Mouse (Mus musculus): Measurements from ENCODE around the gene Ccdc86. TPM values are rescaled to one million over a fixed set of nuclear protein-coding genes. Genes with fewer than 3 reads are reported as not detected.

Ccdc86 gene
- total and polyA plus RNA-seq, 2 experiments from 2014 or later = 6.8 to 16.6 TPM

DNA sequence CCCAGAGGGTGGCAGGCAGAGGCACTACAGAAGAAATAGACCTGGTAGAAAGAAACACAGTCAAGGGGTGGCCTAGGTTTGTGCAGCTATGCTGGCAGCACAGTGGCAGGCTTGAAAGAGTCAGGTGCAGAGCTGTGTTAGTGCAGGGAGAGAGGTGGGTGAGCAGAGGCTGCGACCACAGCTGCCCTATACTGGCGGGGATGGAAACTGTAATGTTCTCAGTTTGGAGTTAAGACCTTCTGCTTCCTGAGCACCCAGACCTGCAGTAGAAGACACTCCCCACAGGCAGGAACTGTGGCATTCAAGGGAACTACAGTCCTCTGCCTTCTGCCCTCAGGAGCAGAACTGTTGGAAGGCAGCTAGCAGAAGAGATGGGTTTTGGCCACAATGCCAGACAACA is 34.2 kb downstream of the Ccdc86 start:
- no peak for TF ChIP-seq CTCF (IDR thresholded peaks at IDR 0.05; ENCODE audit: low read depth)
- ATAC-seq (no peak), DNase-seq (no peak)
- Histone ChIP-seq H3K27me3 (ENCODE audit: insufficient read depth, low read length) (no peaks in the 10 kb centered on the region), H3K9me3 (ENCODE audit: low read length) (no peaks in the 10 kb centered on the region), H3K36me3 (ENCODE audit: insufficient read depth) (no peaks in the 10 kb centered on the region), H3K4me2 (ENCODE audit: low read depth) (no peak overlapping the region), H3K4me3 (ENCODE audit: low read depth, low read length) (no peak overlapping the region), H3K4me1 (ENCODE audit: insufficient read depth) (no peaks in the 10 kb centered on the region), H3K9ac (no peak overlapping the region), H3K27ac (ENCODE audit: low read depth, low read length) (no peak overlapping the region)
- 79% methylated on average over 2 of the region's 2 CpGs for WGBS

GRCm38 (mm10) chr19:10914291-10914690 is 34.8 kb downstream of the Ccdc86 start:
- no peak for DNase-seq
- TF ChIP-seq CTCF (IDR thresholded peaks at IDR 0.05; ENCODE audit: low read depth) = no peak
- ATAC-seq = no peak
- Histone ChIP-seq H3K4me2 (ENCODE audit: low read depth) (no peak overlapping the region), H3K27me3 (ENCODE audit: insufficient read depth, low read length) (no peaks in the 10 kb centered on the region), H3K27ac (ENCODE audit: low read depth, low read length) (no peak overlapping the region), H3K36me3 (ENCODE audit: insufficient read depth) (no peaks in the 10 kb centered on the region), H3K4me3 (ENCODE audit: low read depth, low read length) (no peak overlapping the region), H3K9ac (no peak overlapping the region), H3K9me3 (ENCODE audit: low read length) (no peaks in the 10 kb centered on the region), H3K4me1 (ENCODE audit: insufficient read depth) (no peaks in the 10 kb centered on the region)
- WGBS = 79% methylated on average over 7 of the region's 7 CpGs

- WGBS = 83% methylated on average over 6 of the region's 6 CpGs
Observed at GRCm38 (mm10) chr19:10909087-10909721, 39.9 kb downstream of the Ccdc86 start.

GRCm38 (mm10) chr19:10907891-10908290 is 41.2 kb downstream of the Ccdc86 start:
- Histone ChIP-seq H3K4me3 (ENCODE audit: low read depth, low read length) (no peak overlapping the region), H3K4me2 (ENCODE audit: low read depth) (no peak overlapping the region), H3K9me3 (ENCODE audit: low read length) (no peaks in the 10 kb centered on the region), H3K36me3 (ENCODE audit: insufficient read depth) (peaks cover 39% of the 10 kb centered on the region), H3K9ac (no peak overlapping the region), H3K27ac (ENCODE audit: low read depth, low read length) (no peak overlapping the region), H3K27me3 (ENCODE audit: insufficient read depth, low read length) (no peaks in the 10 kb centered on the region), H3K4me1 (ENCODE audit: insufficient read depth) (no peaks in the 10 kb centered on the region)
- peak; percentile 81 for TF ChIP-seq CTCF (IDR thresholded peaks at IDR 0.05; ENCODE audit: low read depth)
- 61% methylated on average over 3 of the region's 3 CpGs for WGBS
- peak; percentile 66 for DNase-seq
- peak; percentile 65 for ATAC-seq

More at GRCm38 (mm10) chr19:10909087-10909721, 39.9 kb downstream of the Ccdc86 start:
- Histone ChIP-seq H3K9ac (no peak overlapping the region), H3K4me1 (ENCODE audit: insufficient read depth) (no peaks in the 10 kb centered on the region), H3K36me3 (ENCODE audit: insufficient read depth) (peaks cover 26% of the 10 kb centered on the region), H3K27ac (ENCODE audit: low read depth, low read length) (no peak overlapping the region), H3K4me3 (ENCODE audit: low read depth, low read length) (no peak overlapping the region), H3K4me2 (ENCODE audit: low read depth) (no peak overlapping the region), H3K9me3 (ENCODE audit: low read length) (no peaks in the 10 kb centered on the region), H3K27me3 (ENCODE audit: insufficient read depth, low read length) (no peaks in the 10 kb centered on the region)
- DNase-seq (no peak), ATAC-seq (no peak)
- TF ChIP-seq CTCF (IDR thresholded peaks at IDR 0.05; ENCODE audit: low read depth) = no peak

- DNase-seq (no peak), ATAC-seq (no peak)
- no peak for TF ChIP-seq CTCF (IDR thresholded peaks at IDR 0.05; ENCODE audit: low read depth)
- WGBS = 87% methylated on average over 5 of the region's 5 CpGs
- Histone ChIP-seq H3K4me1 (ENCODE audit: insufficient read depth) (no peaks in the 10 kb centered on the region), H3K36me3 (ENCODE audit: insufficient read depth) (peaks cover 60% of the 10 kb centered on the region), H3K27me3 (ENCODE audit: insufficient read depth, low read length) (no peaks in the 10 kb centered on the region), H3K4me2 (ENCODE audit: low read depth) (no peak overlapping the region), H3K4me3 (ENCODE audit: low read depth, low read length) (no peak overlapping the region), H3K9ac (no peak overlapping the region), H3K27ac (ENCODE audit: low read depth, low read length) (peak overlapping the region; percentile 29; the same call in 1 of the 2 replicates), H3K9me3 (ENCODE audit: low read length) (no peaks in the 10 kb centered on the region)
Observed at GRCm38 (mm10) chr19:10905728-10906000, 43.4 kb downstream of the Ccdc86 start.

DNA sequence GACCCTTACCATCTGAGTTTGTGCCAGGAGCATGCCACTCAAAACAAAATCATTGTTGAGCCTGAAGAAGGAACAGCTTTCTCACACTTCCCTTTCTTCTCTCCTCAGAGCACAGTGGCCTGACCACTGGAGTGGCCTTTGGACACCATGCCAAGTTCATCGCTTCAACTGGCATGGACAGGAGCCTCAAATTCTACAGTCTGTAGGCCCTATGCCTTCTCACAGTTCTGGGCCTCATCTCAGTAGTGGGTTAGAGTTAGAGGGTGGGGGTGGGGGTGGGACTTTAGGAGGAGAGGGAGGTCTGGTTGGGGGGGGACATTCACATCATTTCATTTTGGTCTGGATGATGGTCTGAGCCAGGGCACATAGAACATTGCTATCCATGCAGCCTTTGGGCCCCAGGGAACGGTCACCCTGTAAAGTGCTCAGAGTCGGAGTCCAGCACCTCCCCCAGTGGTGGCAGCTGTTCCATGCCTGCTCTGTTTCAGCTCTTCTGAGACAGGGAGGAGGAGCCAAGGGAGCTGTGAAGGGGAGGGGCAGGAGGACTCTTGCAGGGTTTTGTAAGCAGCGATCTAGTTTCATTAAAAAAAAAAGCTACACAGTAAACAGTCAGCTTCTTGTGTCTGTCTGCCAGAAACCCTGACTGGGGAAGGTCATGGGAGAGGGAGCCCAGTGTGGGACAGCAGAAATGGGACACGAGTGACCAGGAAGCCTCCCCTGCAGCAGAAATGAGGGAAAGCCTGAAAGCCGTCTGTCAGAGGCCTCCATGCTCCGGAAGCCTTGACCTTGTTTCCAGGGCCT is 43.9 kb downstream of the Ccdc86 start:
- no peak for DNase-seq

DNA sequence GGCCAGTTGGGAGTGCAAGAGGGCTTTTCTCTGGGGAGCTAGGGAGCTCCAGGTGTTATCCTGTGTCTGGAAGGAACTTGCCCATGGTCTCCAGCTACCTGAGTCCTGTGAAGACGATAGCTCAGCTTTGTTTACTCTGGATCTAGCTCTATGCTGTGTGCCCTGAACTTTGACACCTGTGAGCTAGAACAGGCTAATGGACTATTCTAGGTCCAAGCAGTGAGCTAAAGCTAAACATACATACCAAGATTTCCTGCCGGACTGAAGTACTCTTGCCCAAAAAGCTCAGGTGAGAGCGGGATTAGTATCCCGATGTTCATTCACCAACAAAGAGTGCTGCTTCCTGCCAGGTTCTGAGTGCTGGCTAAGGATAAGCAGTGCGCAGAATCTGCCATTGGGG is 44.6 kb downstream of the Ccdc86 start:
- ATAC-seq (no peak), DNase-seq (no peak)
- TF ChIP-seq CTCF (IDR thresholded peaks at IDR 0.05; ENCODE audit: low read depth) = no peak
- Histone ChIP-seq H3K9ac (no peak overlapping the region), H3K4me3 (ENCODE audit: low read depth, low read length) (no peak overlapping the region), H3K4me1 (ENCODE audit: insufficient read depth) (no peaks in the 10 kb centered on the region), H3K9me3 (ENCODE audit: low read length) (no peaks in the 10 kb centered on the region), H3K27ac (ENCODE audit: low read depth, low read length) (no peak overlapping the region), H3K36me3 (ENCODE audit: insufficient read depth) (peaks cover 72% of the 10 kb centered on the region), H3K27me3 (ENCODE audit: insufficient read depth, low read length) (no peaks in the 10 kb centered on the region), H3K4me2 (ENCODE audit: low read depth) (no peak overlapping the region)
- WGBS = 85% methylated on average over 5 of the region's 5 CpGs

More for the DNA sequence above, 43.9 kb downstream of the Ccdc86 start:
- Histone ChIP-seq H3K9me3 (ENCODE audit: low read length) (no peaks in the 10 kb centered on the region), H3K4me3 (ENCODE audit: low read depth, low read length) (no peak overlapping the region), H3K9ac (no peak overlapping the region), H3K27me3 (ENCODE audit: insufficient read depth, low read length) (no peaks in the 10 kb centered on the region), H3K36me3 (ENCODE audit: insufficient read depth) (peaks cover 66% of the 10 kb centered on the region), H3K4me1 (ENCODE audit: insufficient read depth) (no peaks in the 10 kb centered on the region), H3K27ac (ENCODE audit: low read depth, low read length) (no peak overlapping the region), H3K4me2 (ENCODE audit: low read depth) (no peak overlapping the region)
- TF ChIP-seq CTCF (IDR thresholded peaks at IDR 0.05; ENCODE audit: low read depth) = no peak
- 60% methylated on average over 7 of the region's 7 CpGs for WGBS
- peak; percentile 60 for ATAC-seq

Measured in forebrain, postnatal 0 days (tissue).